Mouse (Mus musculus) kidney, embryonic 15.5 days (tissue): ENCODE data around the gene Shisa9. TPM values are rescaled to one million over a fixed set of nuclear protein-coding genes. Genes with fewer than 3 reads are reported as not detected.
A peak's percentile ranks its signal among the peaks of the same experiment; 100 is the strongest.

Source experiments
- ATAC-seq: fragments of 200-750 bp; cut with Nextera tagmentation; replicated peaks from 2 replicates; pipeline ENCODE4 v1.8.0; 2017; ENCODE audit warnings: moderate TSS enrichment; ENCODE audit not compliant: low FRiP score
- H3K27ac ChIP-seq: fragments of 300-500 bp; sonication (generic); 2 replicates; pipeline ENCODE4 v1.5.1; 2015; ENCODE audit warnings: mild to moderate bottlenecking, inconsistent platforms
- H3K27me3 ChIP-seq: fragments of 300-500 bp; sonication (generic); 2 replicates; pipeline ENCODE4 v1.6.1; 2015; ENCODE audit warnings: inconsistent platforms
- H3K36me3 ChIP-seq: fragments of 300-500 bp; sonication (generic); 2 replicates; pipeline ENCODE4 v1.6.1; 2015; ENCODE audit warnings: inconsistent platforms
- H3K4me1 ChIP-seq: fragments of 300-500 bp; sonication (generic); 2 replicates; pipeline ENCODE4 v1.6.1; 2015; ENCODE audit warnings: inconsistent platforms
- H3K4me2 ChIP-seq: fragments of 300-500 bp; sonication (generic); 2 replicates; pipeline ENCODE4 v1.6.1; 2015; ENCODE audit warnings: moderate library complexity, mild to moderate bottlenecking, inconsistent platforms
- H3K4me3 ChIP-seq: fragments of 300-500 bp; sonication (generic); replicated peaks from 2 replicates; pipeline ENCODE4 v1.5.1; 2015; ENCODE audit warnings: mild to moderate bottlenecking, inconsistent platforms
- H3K9ac ChIP-seq: fragments of 300-500 bp; sonication (generic); 2 replicates; pipeline ENCODE4 v1.6.1; 2015; ENCODE audit warnings: mild to moderate bottlenecking, inconsistent platforms
- H3K9me3 ChIP-seq: fragments of 300-500 bp; sonication (generic); replicated peaks from 2 replicates; pipeline ENCODE4 v1.6.1; 2016; ENCODE audit warnings: inconsistent platforms
- WGBS: fragments of 180-500 bp; shearing (Covaris S2); methylation state at CpG from one replicate; pipeline ENCODE4 v1.1.7; 2015; ENCODE audit warnings: mixed read lengths; 5-methylcytosine and 5-hydroxymethylcytosine counted together
- polyA plus RNA-seq: library from polyadenylated mRNA; unstranded; fragments of >200 nt; fragmentation: Nextera tagmentation; extraction: Ambion mirVana; gene quantifications from 2 replicates; pipeline ENCODE4 v1.2.1, GENCODE M21; 2015

Gene Shisa9
- polyA plus RNA-seq, 1 experiment from 2014 or later: 1.3 TPM

DNA sequence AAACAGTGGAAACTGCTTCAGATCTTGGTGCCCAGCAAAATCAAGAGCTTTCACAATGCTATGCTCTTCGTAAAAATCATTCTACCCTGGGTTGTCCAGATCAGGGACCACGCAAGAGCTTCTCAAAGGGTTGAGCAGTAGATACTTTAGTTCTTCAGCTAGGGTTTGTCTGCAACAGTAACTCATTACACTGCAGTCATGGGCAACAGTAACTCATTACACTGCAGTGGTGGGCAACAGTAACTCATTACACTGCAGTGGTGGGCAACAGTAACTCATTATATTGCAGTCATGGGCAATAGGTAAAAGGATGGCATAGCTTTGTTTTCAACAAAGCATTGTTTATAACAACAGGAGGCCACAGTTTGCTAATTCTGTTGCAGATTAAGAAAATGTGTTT is 281.9 kb downstream of the Shisa9 start:
- Histone ChIP-seq H3K4me2 (no peak overlapping the region), H3K9ac (no peak overlapping the region), H3K4me1 (no peaks in the 10 kb centered on the region), H3K27me3 (no peaks in the 10 kb centered on the region), H3K9me3 (no peaks in the 10 kb centered on the region), H3K36me3 (no peaks in the 10 kb centered on the region), H3K4me3 (no peak overlapping the region), H3K27ac (no peak overlapping the region)
- 94% methylated on average over 2 of the region's 2 CpGs for WGBS
- ATAC-seq: peak; percentile 52; the same call in 1 of the 2 replicates

GRCm38 (mm10) chr16:12300523-12300922 is 316.6 kb downstream of the Shisa9 start:
- ATAC-seq: no peak
- 54% methylated on average over 5 of the region's 5 CpGs for WGBS

DNA sequence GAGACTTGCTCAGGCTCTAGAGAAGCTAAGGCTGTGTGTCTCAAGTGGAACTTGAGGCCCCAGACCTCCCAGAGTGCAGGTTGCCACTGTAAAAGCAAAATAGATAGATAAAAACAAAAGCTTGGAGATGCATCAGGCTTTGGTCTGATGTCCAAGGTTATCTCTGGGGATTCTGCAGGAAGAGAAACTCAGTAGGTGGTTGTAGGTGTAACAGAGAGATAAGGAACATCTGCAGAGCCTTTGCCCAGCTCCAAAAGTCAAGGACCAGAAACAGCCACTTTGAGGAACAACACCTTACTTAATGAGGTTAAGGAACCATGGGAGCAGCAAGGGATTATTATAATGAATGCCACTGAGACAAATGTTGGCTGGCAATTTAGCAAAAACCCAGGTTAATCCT is 319.5 kb downstream of the Shisa9 start:
- H3K4me1 ChIP-seq: no peaks in the 10 kb centered on the region

More at GRCm38 (mm10) chr16:12300523-12300922, 316.6 kb downstream of the Shisa9 start:
- no peak overlapping the region for H3K4me2 ChIP-seq
- no peak overlapping the region for H3K9ac ChIP-seq
- no peaks in the 10 kb centered on the region for H3K36me3 ChIP-seq
- no peaks in the 10 kb centered on the region for H3K4me1 ChIP-seq
- H3K27me3 ChIP-seq: no peaks in the 10 kb centered on the region
- H3K9me3 ChIP-seq: no peaks in the 10 kb centered on the region
- H3K27ac ChIP-seq: no peak overlapping the region
- H3K4me3 ChIP-seq: no peak overlapping the region

DNA sequence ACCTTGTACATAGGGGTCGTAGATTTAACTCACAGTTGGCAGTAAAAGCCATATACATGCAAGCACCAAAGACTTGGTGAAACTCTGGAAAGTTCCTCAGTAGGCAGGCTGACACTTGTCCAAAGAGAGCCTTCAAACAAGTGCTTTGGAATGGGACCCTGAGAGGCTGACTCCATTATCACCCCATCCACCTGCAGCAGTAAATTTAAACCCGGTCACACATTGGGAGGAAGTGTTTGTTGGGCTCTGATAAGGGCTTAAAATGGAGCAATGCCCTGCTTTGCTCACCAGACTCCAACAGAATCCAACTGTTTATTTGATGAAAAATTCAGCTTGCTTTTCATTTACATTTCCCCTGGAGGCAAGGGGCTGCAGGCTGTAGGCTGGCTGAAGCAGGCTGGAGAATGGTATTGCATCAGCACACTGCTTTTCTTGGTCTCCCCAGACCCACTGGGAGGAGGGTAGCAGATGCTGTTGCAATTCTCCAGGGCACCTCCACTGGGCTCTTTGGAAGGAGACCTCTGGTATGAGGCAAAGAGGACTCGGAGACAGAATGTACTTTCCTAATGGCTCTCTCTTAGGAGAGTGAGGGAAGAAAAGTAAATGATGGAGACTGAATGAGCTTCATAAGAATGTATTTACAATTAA is 323.5 kb downstream of the Shisa9 start:
- Histone ChIP-seq H3K27ac (no peak overlapping the region), H3K4me2 (no peak overlapping the region), H3K27me3 (no peaks in the 10 kb centered on the region), H3K36me3 (no peaks in the 10 kb centered on the region), H3K4me1 (no peaks in the 10 kb centered on the region), H3K4me3 (no peak overlapping the region), H3K9ac (no peak overlapping the region), H3K9me3 (no peaks in the 10 kb centered on the region)
- ATAC-seq: no peak
- WGBS: 81% methylated on average over 3 of the region's 3 CpGs

More for the DNA sequence above, 319.5 kb downstream of the Shisa9 start:
- Histone ChIP-seq H3K4me3 (no peak overlapping the region), H3K9me3 (no peaks in the 10 kb centered on the region), H3K9ac (no peak overlapping the region), H3K27me3 (no peaks in the 10 kb centered on the region), H3K4me2 (no peak overlapping the region), H3K36me3 (no peaks in the 10 kb centered on the region), H3K27ac (no peak overlapping the region)
- ATAC-seq: no peak

- no peak overlapping the region for H3K27ac ChIP-seq
- H3K9me3 ChIP-seq: no peaks in the 10 kb centered on the region
- no peaks in the 10 kb centered on the region for H3K4me1 ChIP-seq
- no peaks in the 10 kb centered on the region for H3K36me3 ChIP-seq
- no peak overlapping the region for H3K4me3 ChIP-seq
- peak; percentile 75 for ATAC-seq
- no peak overlapping the region for H3K4me2 ChIP-seq
- no peaks in the 10 kb centered on the region for H3K27me3 ChIP-seq
- H3K9ac ChIP-seq: no peak overlapping the region
These were observed 325.9 kb downstream of the Shisa9 start for GRCm38 (mm10) chr16:12309826-12310225.

DNA sequence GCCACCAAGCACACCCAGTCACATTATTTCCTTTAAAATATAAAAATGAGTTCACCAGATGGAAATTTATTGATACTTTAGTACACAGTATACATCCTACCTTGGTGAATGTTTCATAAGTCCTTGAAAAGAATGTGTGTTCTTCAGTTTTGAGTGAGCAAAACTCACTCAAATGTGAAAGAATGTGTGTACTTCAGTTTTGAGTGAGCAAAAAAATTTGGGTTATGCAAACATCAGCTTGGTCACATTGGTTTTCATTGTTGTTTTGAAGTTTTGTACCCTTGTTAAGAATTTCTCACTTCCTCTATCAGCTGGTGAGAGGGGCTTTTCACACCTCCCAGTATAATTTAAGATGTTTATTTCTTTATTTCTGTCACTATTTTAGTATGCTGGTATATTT is 331.7 kb downstream of the Shisa9 start:
- Histone ChIP-seq H3K36me3 (no peaks in the 10 kb centered on the region), H3K4me1 (no peaks in the 10 kb centered on the region), H3K27ac (no peak overlapping the region), H3K4me2 (no peak overlapping the region), H3K9ac (no peak overlapping the region), H3K9me3 (no peaks in the 10 kb centered on the region), H3K27me3 (no peaks in the 10 kb centered on the region), H3K4me3 (no peak overlapping the region)
- ATAC-seq: no peak

Other genes starting within 250 kb of the Shisa9 start
- 26.9 and 30.5 TPM in 2 replicates for gene Cpped1, start 74.7 kb upstream of the Shisa9 start, polyA plus RNA-seq